Mouse (Mus musculus) right cerebral cortex, postnatal 10 days (tissue): ENCODE results near the gene Boc.
A peak's percentile ranks its signal among the peaks of the same experiment; 100 is the strongest.
"Not testable (repeated sequence)": the region's sequence is repeated elsewhere in the genome, so short reads cannot be mapped to it uniquely, and the experiment has no call there.

Source experiments
- DNase-seq, 2 experiments: peaks; one replicate each; pipeline ENCODE4 v3.0.0; 2021; ENCODE audit warnings: low spot score in 2 of 2

The Boc gene

GRCm38 (mm10) chr16:44491051-44491450, 67.6 kb downstream of the Boc start:
- no peak for DNase-seq

DNA sequence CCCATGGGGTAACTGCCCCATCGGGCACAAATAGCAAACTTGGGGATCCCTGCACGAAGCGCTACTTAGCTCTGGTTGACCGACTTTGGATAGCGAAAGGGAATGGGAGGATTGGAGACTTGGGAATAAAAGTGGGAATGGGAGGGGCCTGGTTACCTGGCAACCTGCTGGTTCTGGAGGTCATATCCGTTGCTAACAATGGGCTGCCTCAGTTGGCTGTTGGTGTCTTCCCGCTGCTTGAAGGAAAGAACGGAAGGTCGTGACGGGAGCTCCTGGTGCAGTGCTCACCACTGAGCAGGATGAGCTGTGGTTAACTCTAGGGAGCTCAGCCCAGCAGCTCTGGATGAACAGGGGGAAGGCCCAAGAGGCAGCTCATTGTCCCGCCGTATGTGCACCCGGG, 71.5 kb downstream of the Boc start:
- no peak for DNase-seq

GRCm38 (mm10) chr16:44486612-44487011, 72.1 kb downstream of the Boc start:
- no peak for DNase-seq

GRCm38 (mm10) chr16:44485691-44486090, 73.0 kb downstream of the Boc start:
- DNase-seq: no peak

DNA sequence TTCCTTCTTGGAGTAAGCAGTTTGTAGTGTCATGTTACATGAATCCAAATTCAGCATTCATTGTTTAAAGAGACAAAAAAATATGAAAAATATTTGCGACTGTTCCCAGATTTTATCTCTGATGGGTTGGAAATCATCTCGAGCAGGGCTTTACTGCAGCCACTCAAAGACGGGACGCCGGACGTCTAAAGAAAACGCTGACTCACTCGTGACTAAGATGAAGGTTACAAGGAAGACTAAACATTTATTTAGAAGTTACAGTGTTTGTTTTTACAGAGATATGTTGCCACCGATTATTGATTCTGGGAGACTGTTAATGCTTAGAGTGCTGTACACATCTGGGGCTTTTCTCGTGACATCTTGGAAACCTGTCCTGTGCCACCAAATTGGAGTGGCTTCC, 73.9 kb downstream of the Boc start:
- no peak for DNase-seq

GRCm38 (mm10) chr16:44484079-44484478, 74.6 kb downstream of the Boc start:
- DNase-seq: peak; percentile 86 to 89

- DNase-seq: no peak
Measured at GRCm38 (mm10) chr16:44481599-44482593, 76.8 kb downstream of the Boc start.

DNA sequence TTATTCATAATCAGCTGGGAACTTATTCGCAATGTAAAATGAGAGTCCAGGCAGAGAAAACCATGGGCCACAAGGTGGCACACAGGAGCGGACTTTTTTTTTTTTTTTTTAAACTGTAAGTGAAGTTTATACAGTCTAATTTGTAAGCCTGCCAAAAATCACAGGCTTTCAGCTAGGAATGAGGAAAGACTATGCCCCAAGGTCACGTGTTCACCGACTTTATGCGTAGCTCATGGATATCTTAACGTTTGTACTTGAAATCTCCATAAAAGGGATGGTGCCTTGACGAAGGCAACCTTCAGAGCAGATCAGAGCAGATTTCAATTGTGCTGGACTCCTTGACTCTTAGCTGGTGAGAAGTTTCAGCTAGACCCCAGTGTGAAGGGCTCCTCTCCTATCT, 78.1 kb downstream of the Boc start:
- no peak for DNase-seq

GRCm38 (mm10) chr16:44479852-44480251, 78.8 kb downstream of the Boc start:
- no peak for DNase-seq

DNA sequence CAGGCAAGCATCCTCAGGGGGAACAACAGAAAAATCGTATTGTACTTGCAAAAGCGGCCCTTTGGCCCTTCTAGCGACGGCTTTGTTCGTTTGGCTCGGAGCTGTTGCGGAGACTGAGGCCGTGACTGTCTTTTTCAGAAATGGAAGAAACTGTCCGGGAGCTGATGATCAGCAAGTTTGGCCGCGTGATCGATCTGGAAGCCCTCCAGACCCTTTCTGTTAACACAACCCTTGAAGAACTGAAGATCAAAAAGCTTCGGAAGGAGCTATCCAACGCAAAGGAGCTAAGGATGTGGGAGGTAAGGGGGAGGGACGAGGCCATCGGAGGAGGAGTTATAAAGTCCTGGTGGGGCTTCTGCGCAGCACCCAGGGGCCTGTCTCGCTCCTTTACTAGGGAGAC, 79.9 kb downstream of the Boc start:
- no peak for DNase-seq

DNA sequence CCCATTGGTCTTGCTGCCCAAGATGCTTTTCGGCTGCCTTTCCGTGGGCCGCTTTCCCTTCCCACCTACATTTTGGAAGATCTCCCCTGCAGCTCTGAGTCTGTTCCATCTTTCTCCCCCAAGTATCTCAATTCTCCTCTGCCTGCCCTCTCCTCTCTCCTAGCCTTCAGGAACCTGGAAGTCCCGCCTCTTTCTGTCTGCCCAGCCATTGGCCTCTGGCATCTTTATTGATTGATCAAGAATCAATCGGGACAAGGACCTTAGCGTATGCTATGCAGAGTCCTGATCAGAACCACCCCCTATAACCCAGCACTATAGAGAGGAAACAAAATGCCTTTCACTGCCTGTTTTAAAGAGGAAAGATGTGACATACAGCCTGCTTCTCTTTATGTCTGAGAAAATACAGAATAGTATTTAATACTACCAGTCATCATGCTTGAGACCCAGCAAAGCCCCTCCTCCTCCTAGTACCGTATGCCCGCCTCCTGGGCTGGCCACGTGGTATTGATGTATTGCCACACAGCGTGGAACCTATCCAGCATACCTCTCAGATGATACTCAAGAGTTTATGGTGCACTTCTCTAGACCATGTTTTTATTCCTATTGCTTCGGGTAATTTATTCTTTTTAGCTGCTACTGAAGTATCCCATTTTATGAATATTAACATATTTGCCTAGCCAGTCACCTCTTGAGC, 82.9 kb downstream of the Boc start:
- DNase-seq: no peak

DNA sequence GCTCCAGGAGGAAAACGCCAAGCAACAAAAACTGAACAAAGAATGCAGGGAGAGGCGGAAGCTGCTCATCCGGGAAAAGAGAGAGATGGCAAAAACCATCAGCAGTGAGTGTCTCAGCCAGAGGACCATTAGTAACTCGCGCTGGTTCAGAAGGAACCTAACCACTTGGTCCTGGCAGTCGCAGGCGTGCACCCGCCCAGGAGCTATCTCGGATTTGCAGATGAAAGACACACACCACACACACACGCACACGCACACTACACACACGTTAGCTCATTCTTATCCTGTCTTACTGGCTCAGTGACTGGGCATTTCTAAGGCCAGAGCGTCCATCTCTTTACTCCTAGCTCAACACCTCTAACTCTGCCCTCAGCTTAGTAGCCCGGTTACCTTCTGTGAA, 83.4 kb downstream of the Boc start:
- DNase-seq: no peak

DNA sequence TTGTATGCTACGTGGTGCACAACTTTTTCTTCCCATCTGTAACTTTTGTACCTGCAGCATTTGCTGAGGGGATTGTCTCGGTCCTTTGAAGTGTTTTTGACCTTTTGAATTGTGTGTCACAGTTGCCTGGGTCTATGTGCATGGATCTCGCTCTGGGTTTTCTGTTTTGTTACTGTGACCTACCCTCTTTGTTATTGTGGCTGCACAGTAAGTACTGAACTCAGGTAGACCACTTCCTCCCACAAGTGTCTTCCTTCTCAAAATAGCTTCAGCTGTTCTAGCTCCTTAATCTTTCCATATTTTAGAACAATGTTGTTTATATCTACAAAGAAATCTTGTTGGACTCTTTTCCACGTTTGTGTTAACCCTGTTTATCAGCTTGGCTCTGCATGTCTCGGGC, 97.8 kb downstream of the Boc start:
- DNase-seq: no peak

- DNase-seq: no peak
Measured at GRCm38 (mm10) chr16:44458826-44459225, 99.9 kb downstream of the Boc start.

DNA sequence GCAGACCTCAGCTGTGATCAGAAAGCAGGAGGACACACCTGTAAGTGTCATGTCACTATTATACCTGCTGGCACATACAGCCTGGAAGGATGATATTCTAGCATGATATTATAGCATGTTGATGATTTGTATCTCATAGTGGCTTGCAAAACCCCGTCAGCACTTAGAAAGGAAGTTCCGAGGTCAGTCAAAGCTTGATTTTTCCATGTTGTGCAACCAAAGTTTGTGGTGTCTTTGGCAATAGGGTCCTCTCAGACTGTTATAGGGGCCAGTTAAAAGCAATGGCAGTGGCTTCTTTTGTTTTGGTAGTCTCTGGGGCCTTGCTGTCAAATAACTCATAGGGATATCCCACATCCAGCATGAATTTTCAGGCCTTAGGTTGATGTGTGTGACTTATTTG, 100.8 kb downstream of the Boc start:
- DNase-seq: no peak

- DNase-seq: not testable (repeated sequence)
Measured at GRCm38 (mm10) chr16:44441913-44442312, 116.8 kb downstream of the Boc start.

GRCm38 (mm10) chr16:44435481-44435880, 123.2 kb downstream of the Boc start:
- no peak for DNase-seq
